Mouse (Mus musculus): ENCODE measurements around the gene Col19a1.
"Not testable (repeated sequence)": the region's sequence is repeated elsewhere in the genome, so short reads cannot be mapped to it uniquely, and the experiment has no call there.

The Col19a1 gene

GRCm38 (mm10) chr1:24587141-24587541 is at the start of gene Col19a1:
Col19a1 (minus strand) TSS chr1:24587472.
- no peak for DNase-seq (ENCODE audit: low read depth, low spot score)

- DNase-seq (ENCODE audit: low read depth, low spot score), result no peak
These were observed 46.4 kb upstream of the Col19a1 start for GRCm38 (mm10) chr1:24633553-24634132.

- DNase-seq (ENCODE audit: low read depth, low spot score), result not testable (repeated sequence)
These were observed 25.3 kb upstream of the Col19a1 start for GRCm38 (mm10) chr1:24612556-24612955.

- DNase-seq (ENCODE audit: low read depth, low spot score), result no peak
These were observed 7.8 kb upstream of the Col19a1 start for GRCm38 (mm10) chr1:24595096-24595495.

- no peak for DNase-seq (ENCODE audit: low read depth, low spot score)
These were observed 717 bp downstream of the Col19a1 start for GRCm38 (mm10) chr1:24586370-24587140.

- DNase-seq (ENCODE audit: low read depth, low spot score), result no peak
These were observed 14.7 kb downstream of the Col19a1 start for GRCm38 (mm10) chr1:24572602-24573001.

- no peak for DNase-seq (ENCODE audit: low read depth, low spot score)
These were observed 23.2 kb downstream of the Col19a1 start for GRCm38 (mm10) chr1:24564113-24564512.

- no peak for DNase-seq (ENCODE audit: low read depth, low spot score)
These were observed 29.3 kb downstream of the Col19a1 start for GRCm38 (mm10) chr1:24558005-24558404.

GRCm38 (mm10) chr1:24553462-24553861 is 33.8 kb downstream of the Col19a1 start:
- DNase-seq (ENCODE audit: low read depth, low spot score), result no peak

- no peak for DNase-seq (ENCODE audit: low read depth, low spot score)
These were observed 36.6 kb downstream of the Col19a1 start for GRCm38 (mm10) chr1:24550560-24551280.

- no peak for DNase-seq (ENCODE audit: low read depth, low spot score)
These were observed 37.2 kb downstream of the Col19a1 start for GRCm38 (mm10) chr1:24550031-24550430.

GRCm38 (mm10) chr1:24549050-24549449 is 38.2 kb downstream of the Col19a1 start:
- DNase-seq (ENCODE audit: low read depth, low spot score), result no peak

GRCm38 (mm10) chr1:24547574-24547973 is 39.7 kb downstream of the Col19a1 start:
- DNase-seq (ENCODE audit: low read depth, low spot score), result no peak

- DNase-seq (ENCODE audit: low read depth, low spot score), result no peak
These were observed 47.4 kb downstream of the Col19a1 start for GRCm38 (mm10) chr1:24539852-24540251.

GRCm38 (mm10) chr1:24527194-24527593 is 60.1 kb downstream of the Col19a1 start:
- no peak for DNase-seq (ENCODE audit: low read depth, low spot score)

- DNase-seq (ENCODE audit: low read depth, low spot score), result no peak
These were observed 69.8 kb downstream of the Col19a1 start for GRCm38 (mm10) chr1:24517462-24517861.

GRCm38 (mm10) chr1:24515341-24515740 is 71.9 kb downstream of the Col19a1 start:
- DNase-seq (ENCODE audit: low read depth, low spot score), result no peak

GRCm38 (mm10) chr1:24511536-24511935 is 75.7 kb downstream of the Col19a1 start:
- no peak for DNase-seq (ENCODE audit: low read depth, low spot score)

GRCm38 (mm10) chr1:24495400-24495799 is 91.9 kb downstream of the Col19a1 start:
- no peak for DNase-seq (ENCODE audit: low read depth, low spot score)

- no peak for DNase-seq (ENCODE audit: low read depth, low spot score)
These were observed 103.1 kb downstream of the Col19a1 start for GRCm38 (mm10) chr1:24484161-24484560.

- DNase-seq (ENCODE audit: low read depth, low spot score), result no peak
These were observed 116.1 kb downstream of the Col19a1 start for GRCm38 (mm10) chr1:24471096-24471710.

GRCm38 (mm10) chr1:24470633-24471032 is 116.6 kb downstream of the Col19a1 start:
- DNase-seq (ENCODE audit: low read depth, low spot score), result no peak
